Mouse (Mus musculus) hindbrain, embryonic 15.5 days (tissue): ENCODE measurements around the gene Thg1l. TPM values are rescaled to one million over a fixed set of nuclear protein-coding genes. Genes with fewer than 3 reads are reported as not detected.

Experiments
- ATAC-seq: fragments of 200-750 bp; cut with Nextera tagmentation; 2 replicates; pipeline ENCODE4 v1.8.0; 2017; ENCODE audit warnings: low read depth, moderate number of reproducible peaks, moderate TSS enrichment; ENCODE audit not compliant: low FRiP score
- H3K27ac ChIP-seq: fragments of 300-500 bp; sonication (generic); replicated peaks from 2 replicates; pipeline ENCODE4 v1.5.1; 2015; ENCODE audit warnings: mild to moderate bottlenecking, inconsistent platforms
- H3K27me3 ChIP-seq: fragments of 300-500 bp; sonication (generic); 2 replicates; pipeline ENCODE4 v1.6.1; 2015; ENCODE audit warnings: control low read depth, inconsistent platforms
- H3K36me3 ChIP-seq: fragments of 300-500 bp; sonication (generic); 2 replicates; pipeline ENCODE4 v1.6.1; 2015; ENCODE audit warnings: control low read depth, inconsistent platforms
- H3K4me1 ChIP-seq: fragments of 300-500 bp; sonication (generic); replicated peaks from 2 replicates; pipeline ENCODE4 v1.6.1; 2015; ENCODE audit warnings: control low read depth, inconsistent platforms
- H3K4me2 ChIP-seq: fragments of 300-500 bp; sonication (generic); 2 replicates; pipeline ENCODE4 v1.6.1; 2015; ENCODE audit warnings: moderate library complexity, mild to moderate bottlenecking, inconsistent platforms
- H3K4me3 ChIP-seq: fragments of 300-500 bp; sonication (generic); 2 replicates; pipeline ENCODE4 v1.5.1; 2015; ENCODE audit warnings: mild to moderate bottlenecking, inconsistent platforms
- H3K9ac ChIP-seq: fragments of 300-500 bp; sonication (generic); 2 replicates; pipeline ENCODE4 v1.6.1; 2015; ENCODE audit warnings: inconsistent platforms
- H3K9me3 ChIP-seq: fragments of 300-500 bp; sonication (generic); 2 replicates; pipeline ENCODE4 v1.6.1; 2016; ENCODE audit warnings: control low read depth, inconsistent platforms
- WGBS: fragments of 180-500 bp; shearing (Covaris S2); methylation state at CpG from one replicate; pipeline ENCODE4 v1.1.7; 2015; 5-methylcytosine and 5-hydroxymethylcytosine counted together
- polyA plus RNA-seq: library from polyadenylated mRNA; unstranded; fragments of >200 nt; fragmentation: Nextera tagmentation; extraction: Ambion mirVana; gene quantifications from 2 replicates; pipeline ENCODE4 v1.2.1, GENCODE M21; 2015

Gene Thg1l
- 9.1 and 10.0 TPM in 2 replicates for polyA plus RNA-seq

DNA sequence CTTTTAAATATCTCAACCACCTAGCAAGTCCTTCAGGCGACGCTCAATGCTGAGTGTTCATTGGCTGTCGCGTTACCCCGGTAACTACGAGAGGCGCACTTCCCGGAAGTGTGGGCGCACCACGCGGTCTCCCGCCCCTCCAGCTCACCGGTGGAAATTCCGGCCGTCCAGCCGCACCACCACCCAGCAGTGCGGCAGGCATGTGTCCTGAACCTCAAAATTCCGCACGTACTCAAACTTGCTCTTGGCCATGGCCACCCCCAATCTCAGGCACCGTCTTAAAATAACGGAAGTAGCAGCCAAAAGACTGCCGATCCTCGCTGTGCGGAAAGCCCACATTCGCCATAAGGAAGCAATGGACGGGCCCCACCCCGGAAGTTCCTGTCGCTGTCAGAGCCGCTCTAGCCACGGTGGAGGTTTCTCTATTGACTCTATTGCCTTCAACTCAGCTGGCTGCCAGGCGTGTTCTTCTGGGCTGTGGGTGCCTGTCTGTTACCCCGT lies at the start of gene Thg1l:
Gene Thg1l (minus strand): TSS at position 368 of the 501 bp plus-strand sequence.
- Histone ChIP-seq H3K4me1 (peaks cover 7% of the 10 kb centered on the region), H3K27ac (peak within 1 kb of the TSS; percentile 83), H3K9ac (peak within 1 kb of the TSS; percentile 53), H3K4me3 (peak within 1 kb of the TSS; percentile 67), H3K9me3 (no peaks in the 10 kb centered on the region), H3K4me2 (peak within 1 kb of the TSS; percentile 62), H3K27me3 (no peaks in the 10 kb centered on the region), H3K36me3 (peaks cover 9% of the 10 kb centered on the region)
- WGBS, result under 1% methylated on average over 32 of the region's 32 CpGs
- ATAC-seq, result peak; percentile 99

- H3K4me2 ChIP-seq, result peak overlapping the region; percentile 48
- H3K27me3 ChIP-seq, result no peaks in the 10 kb centered on the region
- 50% methylated on average over 13 of the region's 13 CpGs for WGBS
- no peaks in the 10 kb centered on the region for H3K36me3 ChIP-seq
- peaks cover 5% of the 10 kb centered on the region; the same call in 1 of the 2 replicates for H3K4me1 ChIP-seq
- no peaks in the 10 kb centered on the region for H3K9me3 ChIP-seq
- H3K9ac ChIP-seq, result no peak overlapping the region
- ATAC-seq, result no peak
- H3K4me3 ChIP-seq, result no peak overlapping the region
- no peak overlapping the region for H3K27ac ChIP-seq
Measured at GRCm38 (mm10) chr11:45992087-45992486, 36.8 kb upstream of the Thg1l start.

DNA sequence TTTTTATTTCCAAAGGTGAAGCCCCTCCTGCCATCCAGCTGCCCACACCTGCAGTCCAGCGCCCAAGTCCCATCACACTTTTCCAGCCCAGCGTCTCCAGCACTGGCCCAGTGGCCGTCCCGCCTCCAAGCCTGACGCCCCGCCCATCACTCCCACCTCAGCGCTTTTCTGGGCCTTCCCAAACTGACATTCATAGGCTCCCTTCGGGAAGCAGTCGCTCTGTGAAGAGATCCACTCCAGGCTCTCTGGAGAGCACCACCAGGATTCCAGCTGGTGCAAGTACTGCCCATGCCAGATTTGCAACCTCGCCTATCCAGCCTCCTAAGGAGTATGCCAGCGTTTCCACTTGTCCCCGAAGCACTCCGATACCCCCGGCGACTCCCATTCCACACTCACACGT lies 36.3 kb upstream of the Thg1l start:
- Histone ChIP-seq H3K36me3 (no peaks in the 10 kb centered on the region), H3K27ac (no peak overlapping the region), H3K4me3 (0 out of 2 replicates have a peak overlapping the region, but pooled peaks have one; percentile 7), H3K4me1 (peaks cover 5% of the 10 kb centered on the region; the same call in 1 of the 2 replicates), H3K9me3 (no peaks in the 10 kb centered on the region), H3K9ac (no peak overlapping the region; the same call in 1 of the 2 replicates), H3K27me3 (no peaks in the 10 kb centered on the region), H3K4me2 (peak overlapping the region; percentile 48)
- 9% methylated on average over 16 of the region's 16 CpGs for WGBS
- ATAC-seq, result no peak

- ATAC-seq, result peak; percentile 50
- 32% methylated on average over 19 of the region's 19 CpGs for WGBS
- peak overlapping the region; percentile 90 for H3K4me2 ChIP-seq
- H3K27me3 ChIP-seq, result no peaks in the 10 kb centered on the region
- H3K4me3 ChIP-seq, result peak overlapping the region; percentile 60
- H3K36me3 ChIP-seq, result no peaks in the 10 kb centered on the region
- H3K4me1 ChIP-seq, result peaks cover 12% of the 10 kb centered on the region; the same call in 1 of the 2 replicates
- H3K9me3 ChIP-seq, result no peaks in the 10 kb centered on the region
- H3K9ac ChIP-seq, result peak overlapping the region; percentile 68
- H3K27ac ChIP-seq, result peak overlapping the region; percentile 61; the same call in 1 of the 2 replicates
Measured at GRCm38 (mm10) chr11:45980893-45981253, 25.6 kb upstream of the Thg1l start.

GRCm38 (mm10) chr11:45979946-45980892 lies 24.9 kb upstream of the Thg1l start, which contains the start of gene Sox30:
Sox30 (plus strand) TSS chr11:45980310.
- H3K27me3 ChIP-seq, result no peaks in the 10 kb centered on the region
- no peaks in the 10 kb centered on the region for H3K9me3 ChIP-seq
- ATAC-seq, result peak; percentile 98
- peaks cover 12% of the 10 kb centered on the region; the same call in 1 of the 2 replicates for H3K4me1 ChIP-seq
- peak within 1 kb of the TSS; percentile 61; the same call in 1 of the 2 replicates for H3K27ac ChIP-seq
- peak within 1 kb of the TSS; percentile 90 for H3K4me2 ChIP-seq
- 7% methylated on average over 77 of the region's 115 CpGs for WGBS
- H3K4me3 ChIP-seq, result peak within 1 kb of the TSS; percentile 60
- peak within 1 kb of the TSS; percentile 68 for H3K9ac ChIP-seq
- H3K36me3 ChIP-seq, result no peaks in the 10 kb centered on the region

GRCm38 (mm10) chr11:45976061-45976460 lies 20.8 kb upstream of the Thg1l start:
- H3K4me1 ChIP-seq, result peaks cover 9% of the 10 kb centered on the region; the same call in 1 of the 2 replicates
- no peak overlapping the region for H3K4me2 ChIP-seq
- H3K27ac ChIP-seq, result no peak overlapping the region
- WGBS, result 85% methylated on average over 3 of the region's 3 CpGs
- H3K9ac ChIP-seq, result no peak overlapping the region
- no peak for ATAC-seq
- no peaks in the 10 kb centered on the region for H3K36me3 ChIP-seq
- no peaks in the 10 kb centered on the region for H3K9me3 ChIP-seq
- no peak overlapping the region for H3K4me3 ChIP-seq
- H3K27me3 ChIP-seq, result no peaks in the 10 kb centered on the region

DNA sequence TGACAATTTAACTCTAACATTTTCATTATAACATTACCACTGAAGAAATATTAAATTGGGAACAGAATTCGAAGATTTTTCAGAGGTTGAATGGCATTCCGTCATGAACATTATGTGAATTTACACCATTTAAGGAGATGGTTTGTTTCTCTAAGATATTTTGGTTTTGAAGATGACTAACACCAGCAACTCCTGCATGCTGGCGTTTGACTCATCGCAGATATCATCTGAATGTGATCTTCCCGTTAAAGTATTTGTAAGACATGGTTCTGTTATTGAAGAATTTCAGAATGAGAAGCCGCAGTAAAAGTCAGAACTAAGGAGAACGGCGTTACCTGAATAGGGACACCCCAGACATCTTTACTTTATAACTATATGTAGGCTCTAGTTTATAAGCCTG lies 19.2 kb upstream of the Thg1l start:
- no peak overlapping the region for H3K4me3 ChIP-seq
- no peak overlapping the region for H3K9ac ChIP-seq
- ATAC-seq, result no peak
- no peaks in the 10 kb centered on the region for H3K4me1 ChIP-seq
- no peaks in the 10 kb centered on the region for H3K27me3 ChIP-seq
- no peak overlapping the region for H3K4me2 ChIP-seq
- H3K9me3 ChIP-seq, result no peaks in the 10 kb centered on the region
- no peaks in the 10 kb centered on the region for H3K36me3 ChIP-seq
- no peak overlapping the region for H3K27ac ChIP-seq
- 90% methylated on average over 8 of the region's 8 CpGs for WGBS

- no peak overlapping the region for H3K9ac ChIP-seq
- 90% methylated on average over 5 of the region's 5 CpGs for WGBS
- H3K4me1 ChIP-seq, result no peaks in the 10 kb centered on the region
- H3K36me3 ChIP-seq, result no peaks in the 10 kb centered on the region
- H3K4me3 ChIP-seq, result no peak overlapping the region
- ATAC-seq, result no peak
- H3K4me2 ChIP-seq, result no peak overlapping the region
- no peaks in the 10 kb centered on the region for H3K27me3 ChIP-seq
- H3K9me3 ChIP-seq, result no peaks in the 10 kb centered on the region
- no peak overlapping the region for H3K27ac ChIP-seq
Measured at GRCm38 (mm10) chr11:45973635-45974034, 18.3 kb upstream of the Thg1l start.

DNA sequence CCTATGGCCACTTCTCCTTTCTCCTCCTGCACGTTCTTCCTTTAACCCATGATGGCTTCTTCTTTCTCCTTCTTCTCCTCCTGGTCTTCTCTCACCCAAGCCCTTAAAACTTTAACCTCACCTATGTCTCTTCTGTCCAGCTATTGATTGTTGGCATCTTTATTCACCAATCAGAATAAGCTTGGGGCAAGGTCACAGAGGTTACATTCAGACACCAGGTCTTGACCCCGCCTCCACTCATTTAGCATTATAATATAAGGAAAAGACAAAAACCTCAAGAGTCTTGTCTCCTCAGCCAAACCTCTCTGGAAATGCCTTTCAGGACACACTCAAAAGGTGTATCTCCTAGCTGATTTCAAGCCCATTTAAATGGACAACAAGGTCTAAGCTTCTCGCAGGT lies 13.2 kb upstream of the Thg1l start:
- Histone ChIP-seq H3K27ac (no peak overlapping the region), H3K9me3 (no peaks in the 10 kb centered on the region), H3K4me1 (no peaks in the 10 kb centered on the region), H3K9ac (no peak overlapping the region), H3K4me2 (no peak overlapping the region), H3K36me3 (no peaks in the 10 kb centered on the region), H3K27me3 (no peaks in the 10 kb centered on the region), H3K4me3 (no peak overlapping the region)
- 94% methylated on average over 3 of the region's 3 CpGs for WGBS
- ATAC-seq, result no peak

DNA sequence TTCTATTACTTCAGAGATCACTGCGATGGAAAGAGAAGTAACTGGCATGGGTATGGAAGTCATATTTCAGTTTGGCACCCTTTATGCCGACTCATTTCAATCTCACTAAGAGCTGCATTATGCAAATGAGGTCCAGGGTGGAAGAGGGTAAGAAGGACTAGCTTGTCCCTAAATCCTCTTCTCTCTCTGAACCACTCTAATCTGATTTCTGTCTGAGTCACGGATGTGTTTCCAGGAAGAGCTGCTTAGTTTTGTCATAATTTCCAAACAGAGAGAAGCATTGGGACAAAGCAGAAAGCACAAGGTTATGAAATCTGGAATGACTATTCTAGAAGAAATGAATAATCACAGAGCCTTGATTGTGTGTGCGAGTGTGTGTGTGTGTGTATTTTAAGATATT lies 11.6 kb upstream of the Thg1l start:
- Histone ChIP-seq H3K36me3 (no peaks in the 10 kb centered on the region), H3K4me3 (no peak overlapping the region), H3K4me2 (no peak overlapping the region), H3K4me1 (no peaks in the 10 kb centered on the region), H3K27me3 (no peaks in the 10 kb centered on the region), H3K9me3 (no peaks in the 10 kb centered on the region), H3K9ac (no peak overlapping the region), H3K27ac (no peak overlapping the region)
- no peak for ATAC-seq
- 94% methylated on average over 4 of the region's 4 CpGs for WGBS

- Histone ChIP-seq H3K27ac (no peak overlapping the region), H3K9ac (no peak overlapping the region), H3K4me3 (no peak overlapping the region), H3K9me3 (no peaks in the 10 kb centered on the region), H3K4me2 (no peak overlapping the region), H3K27me3 (no peaks in the 10 kb centered on the region), H3K4me1 (no peaks in the 10 kb centered on the region), H3K36me3 (no peaks in the 10 kb centered on the region)
- 88% methylated on average over 5 of the region's 5 CpGs for WGBS
- ATAC-seq, result no peak
Measured at GRCm38 (mm10) chr11:45960003-45960402, 4.7 kb upstream of the Thg1l start.

DNA sequence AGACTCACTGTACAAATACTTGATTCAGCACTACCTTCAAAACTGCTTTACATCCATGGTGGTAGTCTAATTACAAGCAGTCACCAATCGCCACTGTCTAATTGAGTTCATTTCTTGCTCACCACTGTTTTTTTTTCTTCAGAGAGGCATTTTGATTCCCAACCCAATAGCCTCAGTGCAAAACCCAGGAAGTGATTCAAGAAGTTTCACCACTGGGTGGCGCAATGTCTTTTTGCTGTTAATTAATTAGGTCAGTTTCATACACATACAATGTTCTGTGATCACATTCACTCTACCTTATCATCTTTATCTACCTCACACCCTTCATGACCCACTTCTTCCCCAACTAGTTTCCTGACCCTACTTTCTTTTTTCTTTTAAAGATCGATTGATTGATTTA lies 4.3 kb upstream of the Thg1l start:
- Histone ChIP-seq H3K9me3 (no peaks in the 10 kb centered on the region), H3K4me3 (no peak overlapping the region), H3K9ac (no peak overlapping the region), H3K4me2 (no peak overlapping the region), H3K36me3 (no peaks in the 10 kb centered on the region), H3K27ac (no peak overlapping the region), H3K27me3 (no peaks in the 10 kb centered on the region), H3K4me1 (peaks cover 4% of the 10 kb centered on the region)
- WGBS, result 79% methylated on average over 3 of the region's 3 CpGs
- ATAC-seq, result no peak
